Mouse (Mus musculus) ES-E14 (cell line): ENCODE measurements around the gene Cdk10. TPM values are rescaled to one million over a fixed set of nuclear protein-coding genes. Genes with fewer than 3 reads are reported as not detected.

Experiments
- DNase-seq: peaks from one replicate; pipeline ENCODE4 v3.0.0-alpha.2; 2013; ENCODE audit warnings: low read depth, low spot score
- H3K27ac ChIP-seq: 2 replicates; pipeline ENCODE4 v1.5.1; 2012; ENCODE audit warnings: low read depth, mild to moderate bottlenecking, low read length, moderate library complexity, mixed read lengths; ENCODE audit not compliant: poor library complexity, insufficient read depth, severe bottlenecking
- H3K36me3 ChIP-seq: 2 replicates; pipeline ENCODE4 v1.6.1; 2012; ENCODE audit warnings: mild to moderate bottlenecking, low read length, moderate library complexity, mixed read lengths; ENCODE audit not compliant: control insufficient read depth, poor library complexity, insufficient read depth, severe bottlenecking
- H3K4me1 ChIP-seq, 2 experiments: fragments of 150-350 bp in 1 of 2; sonication (generic) in 1 of 2; 2 replicates each; pipeline ENCODE4 v1.6.1; 2012; ENCODE audit warnings: low read length in 2 of 2, mild to moderate bottlenecking in 1 of 2, mixed read lengths in 1 of 2; ENCODE audit not compliant: control insufficient read depth in 2 of 2, insufficient read depth in 2 of 2, poor library complexity in 1 of 2
- H3K4me3 ChIP-seq, 2 experiments: fragments of 150-350 bp in 1 of 2; sonication (generic) in 1 of 2; 2 replicates each; pipeline ENCODE4 v1.5.1; 2012; ENCODE audit warnings: low read length in 2 of 2, low read depth in 1 of 2, mild to moderate bottlenecking in 1 of 2, mixed read lengths in 1 of 2; ENCODE audit not compliant: insufficient read depth in 1 of 2, poor library complexity in 1 of 2, severe bottlenecking in 1 of 2
- H3K9ac ChIP-seq: 2 replicates; pipeline ENCODE4 v1.6.1; 2012; ENCODE audit warnings: low read depth, mild to moderate bottlenecking, low read length, mixed read lengths; ENCODE audit not compliant: poor library complexity, insufficient read depth, severe bottlenecking
- H3K9me3 ChIP-seq: fragments of 150-350 bp; sonication (generic); 2 replicates; pipeline ENCODE4 v1.6.1; 2012; ENCODE audit warnings: low read depth, mild to moderate bottlenecking, low read length; ENCODE audit not compliant: control insufficient read depth, insufficient read depth
- CHD2 ChIP-seq: IDR thresholded peaks from 2 replicates; pipeline ENCODE4 v1.6.1; 2014; ENCODE audit warnings: mild to moderate bottlenecking, low read depth, low read length, inconsistent platforms
- HCFC1 ChIP-seq: IDR thresholded peaks from 2 replicates; pipeline ENCODE4 v1.6.1; 2012; ENCODE audit warnings: low read length, inconsistent platforms, borderline replicate concordance; ENCODE audit not compliant: insufficient read depth
- MAFK ChIP-seq: IDR thresholded peaks from 2 replicates; pipeline ENCODE4 v1.6.1; 2014; ENCODE audit warnings: mild to moderate bottlenecking, low read depth, low read length, inconsistent platforms; ENCODE audit not compliant: insufficient read depth
- ZC3H11A ChIP-seq: IDR thresholded peaks from 2 replicates; pipeline ENCODE4 v1.6.1; 2012; ENCODE audit warnings: low read depth, mild to moderate bottlenecking, inconsistent platforms, low read length, borderline replicate concordance
- ZNF384 ChIP-seq: IDR thresholded peaks from 2 replicates; pipeline ENCODE4 v1.6.1; 2012; ENCODE audit warnings: low read depth, low read length, inconsistent platforms
- in situ Hi-C, 2 experiments: fragments of 600-800 bp; cut with MboI; formaldehyde crosslinking; loops; one replicate each; pipeline ENCODE4 v1.15.1; 2025; ENCODE audit warnings: low sequenced_read_pairs in 2 of 2, inconsistent platforms in 1 of 2; ENCODE audit not compliant: unreplicated experiment in 2 of 2
- total RNA-seq: library from RNA; depleted of rRNA; stranded (reverse); fragments of 300-350 nt; gene quantifications from 2 replicates; pipeline ENCODE4 v1.2.3, GENCODE M21; 2012; rRNA removed

Gene Cdk10
- 42.7 and 58.9 TPM in 2 replicates for total RNA-seq

DNA sequence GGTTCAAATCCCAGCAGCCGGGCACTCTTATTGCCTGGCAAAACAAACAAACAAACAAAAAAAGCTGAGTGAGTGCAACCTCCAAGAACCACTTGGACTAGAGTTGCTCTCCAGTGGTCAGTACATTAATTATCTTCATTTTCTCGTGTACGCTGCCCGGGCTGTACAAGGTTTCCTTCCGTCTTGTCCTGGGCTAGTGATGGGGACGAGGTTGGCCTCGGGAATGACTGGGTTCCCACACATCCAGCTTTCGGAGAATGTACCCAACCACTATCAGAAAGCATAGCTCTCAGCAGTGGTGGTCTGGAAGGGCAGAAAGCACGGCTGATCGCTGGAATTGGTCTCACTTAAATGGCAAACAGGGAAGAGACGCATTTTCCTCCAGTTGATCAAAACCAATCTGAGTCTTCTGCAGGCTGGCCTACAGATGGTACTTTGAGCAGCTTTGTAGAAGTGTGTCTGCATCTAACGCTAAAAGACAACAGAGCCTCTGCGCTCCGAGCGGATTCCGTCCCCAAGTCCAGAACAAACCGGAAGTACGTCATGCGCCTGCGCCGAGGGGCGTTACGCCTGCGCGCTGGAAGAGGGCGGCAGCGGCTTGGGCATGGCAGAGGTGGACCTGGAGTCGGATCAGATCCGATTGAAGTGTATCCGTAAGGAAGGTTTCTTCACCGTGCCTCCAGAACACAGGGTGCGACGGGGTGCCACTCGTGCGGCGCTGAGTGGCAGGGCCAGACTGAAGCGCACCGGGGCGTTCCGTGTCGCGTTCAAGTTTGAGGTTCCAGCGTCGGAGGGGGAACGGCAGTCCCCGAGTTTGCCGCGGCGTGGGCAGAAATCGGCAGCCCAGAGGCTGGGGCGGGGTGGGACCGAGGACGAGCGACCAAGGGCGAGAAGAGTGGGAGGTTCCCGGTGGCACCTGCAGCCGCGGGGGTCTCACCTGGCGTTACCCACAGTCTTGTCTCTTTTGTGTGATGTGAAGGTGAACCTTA is at the start of gene Cdk10:
TSS of gene Cdk10 (plus strand) at position 565 of the 989 bp plus-strand sequence.
- peak within 1 kb of the TSS; percentile 94 for H3K9ac ChIP-seq
- DNase-seq: peak; percentile 87
- in situ Hi-C loops: no loop called here
- H3K36me3 ChIP-seq: peaks cover 14% of the 10 kb centered on the region
- peaks cover 0 to 2% of the 10 kb centered on the region in 2 experiments; a peak in 1 of 4 replicates for H3K4me1 ChIP-seq
- H3K9me3 ChIP-seq: no peaks in the 10 kb centered on the region
- peak within 1 kb of the TSS; percentile 85 to 90 for H3K4me3 ChIP-seq
- no peak for TF ChIP-seq ZNF384
- TF ChIP-seq HCFC1: peak; percentile 77; the same call in 1 of the 2 replicates
- TF ChIP-seq ZC3H11A: no peak
- TF ChIP-seq MAFK: no peak
- TF ChIP-seq CHD2: no peak
- H3K27ac ChIP-seq: 0 out of 2 replicates have a peak within 1 kb of the TSS, but pooled peaks have one; percentile 15

DNA sequence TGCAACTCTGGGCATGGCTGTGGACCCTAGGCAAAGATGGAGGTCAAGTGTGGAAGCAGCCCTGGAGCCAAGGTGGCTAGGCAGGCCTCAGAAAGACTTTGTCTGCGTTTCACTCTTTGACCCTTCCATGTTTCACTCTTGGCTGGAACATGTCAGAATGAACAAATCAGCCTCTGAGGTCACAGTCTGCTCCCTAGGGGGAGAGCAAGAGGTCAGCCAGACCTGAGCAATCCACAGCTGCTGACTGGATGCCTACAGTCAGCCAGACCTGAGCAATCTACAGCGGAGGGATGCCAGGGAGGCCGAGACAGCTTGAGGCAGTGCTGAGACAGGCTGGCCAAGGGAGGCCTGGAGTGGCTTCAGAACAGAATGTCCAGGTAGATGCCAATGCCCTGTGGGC is 43.3 kb upstream of the Cdk10 start:
- TF ChIP-seq HCFC1: no peak
- no peak for TF ChIP-seq CHD2
- no peak for TF ChIP-seq ZC3H11A
- no peak for TF ChIP-seq MAFK
- no peak for TF ChIP-seq ZNF384
- Histone ChIP-seq H3K9me3 (peaks cover 6% of the 10 kb centered on the region; the same call in 1 of the 2 replicates), H3K9ac (no peak overlapping the region), H3K4me3 (no peak overlapping the region), H3K36me3 (no peaks in the 10 kb centered on the region), H3K4me1 (no peaks in the 10 kb centered on the region), H3K27ac (no peak overlapping the region)
- in situ Hi-C loops: no loop called here
- no peak for DNase-seq

DNA sequence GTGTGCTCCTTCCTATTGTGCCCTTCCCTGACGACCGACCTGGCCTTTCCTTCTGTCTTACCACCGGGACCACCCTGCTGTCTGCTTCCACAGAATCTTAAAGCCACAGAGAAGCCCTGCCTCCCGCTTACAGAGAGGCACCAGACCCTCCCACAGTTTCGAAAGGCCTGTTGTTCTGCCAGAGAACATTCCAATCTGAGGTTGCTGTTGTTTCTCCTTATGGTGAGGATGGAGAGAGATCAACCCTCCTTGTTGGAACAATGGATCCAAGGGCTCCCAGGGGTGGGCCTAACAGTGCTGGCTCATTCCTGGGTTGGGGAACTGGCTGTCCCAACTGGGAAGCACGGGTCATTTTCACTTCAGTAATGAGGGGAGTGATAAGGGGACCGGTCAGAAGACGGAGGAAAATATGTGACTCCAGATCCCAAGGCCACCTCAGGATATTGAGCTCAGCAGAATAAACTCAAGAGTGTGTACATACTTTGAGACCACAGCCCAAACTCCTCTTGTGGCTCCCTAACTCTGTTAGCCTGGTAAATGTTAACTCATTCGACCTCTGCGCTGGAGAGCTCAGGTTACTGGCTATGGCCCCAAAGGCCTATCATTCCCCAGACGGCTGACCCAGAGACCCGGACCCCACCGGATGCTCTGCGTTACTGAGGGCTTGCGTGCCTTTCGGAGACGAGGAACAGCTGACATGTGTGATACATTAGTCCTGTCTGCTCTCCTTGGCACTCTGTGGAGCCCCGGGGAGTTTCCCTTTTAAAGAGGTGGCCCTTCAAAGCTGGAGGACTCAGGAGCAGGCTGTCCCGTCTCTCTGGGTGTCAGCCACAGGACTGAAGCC is 38.9 kb upstream of the Cdk10 start, which contains the start of gene Dpep1:
TSS of gene Dpep1 (plus strand) at position 677 of the 844 bp plus-strand sequence.
- Histone ChIP-seq H3K4me1 (peaks cover 0 to 8% of the 10 kb centered on the region in 2 experiments; a peak in 2 of 4 replicates), H3K9ac (no peak within 1 kb of the TSS), H3K27ac (no peak within 1 kb of the TSS), H3K4me3 (no peak within 1 kb of the TSS), H3K36me3 (no peaks in the 10 kb centered on the region), H3K9me3 (no peaks in the 10 kb centered on the region)
- in situ Hi-C loops: no loop called here
- TF ChIP-seq HCFC1 (no peak), MAFK (no peak), ZNF384 (no peak), CHD2 (no peak)
- no peak for DNase-seq

DNA sequence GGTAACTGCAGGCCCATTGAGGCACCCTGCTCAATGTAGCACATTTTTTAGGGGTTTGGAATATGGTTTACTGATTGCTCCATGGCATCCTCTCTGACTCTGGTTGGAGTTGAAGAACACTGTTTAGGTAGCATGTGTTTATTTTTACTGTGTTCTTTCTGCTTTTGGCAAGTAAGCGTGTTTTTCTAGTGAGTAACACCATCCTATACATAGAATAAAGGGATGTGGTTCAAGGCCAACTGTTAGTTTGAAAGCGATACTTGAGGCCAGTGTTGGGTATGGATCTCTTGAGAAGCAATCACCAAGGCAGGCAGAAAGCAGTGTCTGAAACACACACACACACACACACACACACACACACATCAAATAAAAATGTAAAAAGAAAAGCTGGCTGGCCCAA is 36.6 kb upstream of the Cdk10 start:
- no peak overlapping the region for H3K9ac ChIP-seq
- H3K9me3 ChIP-seq: no peaks in the 10 kb centered on the region
- no peak overlapping the region for H3K4me3 ChIP-seq
- no peak overlapping the region for H3K27ac ChIP-seq
- DNase-seq: no peak
- TF ChIP-seq CHD2: no peak
- no peak for TF ChIP-seq MAFK
- no peak for TF ChIP-seq ZNF384
- H3K4me1 ChIP-seq: peaks cover 3 to 12% of the 10 kb centered on the region in 2 experiments; a peak in 3 of 4 replicates
- in situ Hi-C loops: no loop called here
- H3K36me3 ChIP-seq: no peaks in the 10 kb centered on the region
